Mouse (Mus musculus) adrenal gland, adult (tissue): ENCODE results near the gene Syne1.

ENCODE experiments used
- DNase-seq, 2 experiments: peaks; one replicate each; pipeline ENCODE4 v3.0.0; 2022 to 2023; ENCODE audit warnings: low spot score in 1 of 2; ENCODE audit not compliant: inconsistent age in 2 of 2

The Syne1 gene

GRCm38 (mm10) chr10:5439802-5440350, 111.4 kb downstream of the Syne1 start:
- no peak for DNase-seq

- no peak for DNase-seq
These were observed 113.5 kb downstream of the Syne1 start for GRCm38 (mm10) chr10:5437766-5438165.

GRCm38 (mm10) chr10:5423984-5424383, 127.3 kb downstream of the Syne1 start:
- no peak for DNase-seq

- DNase-seq, result no peak
These were observed 135.6 kb downstream of the Syne1 start for GRCm38 (mm10) chr10:5415730-5416129.

GRCm38 (mm10) chr10:5384131-5384776, 167.0 kb downstream of the Syne1 start:
- DNase-seq, result no peak

GRCm38 (mm10) chr10:5381536-5381935, 169.7 kb downstream of the Syne1 start:
- DNase-seq, result no peak

GRCm38 (mm10) chr10:5378969-5379368, 172.3 kb downstream of the Syne1 start:
- DNase-seq, result no peak

GRCm38 (mm10) chr10:5369599-5369998, 181.7 kb downstream of the Syne1 start:
- no peak for DNase-seq

GRCm38 (mm10) chr10:5368266-5368665, 183.0 kb downstream of the Syne1 start:
- DNase-seq, result no peak

GRCm38 (mm10) chr10:5367465-5368011, 183.7 kb downstream of the Syne1 start:
- no peak for DNase-seq

GRCm38 (mm10) chr10:5360560-5360959, 190.7 kb downstream of the Syne1 start:
- DNase-seq, result no peak

- DNase-seq, result peak in 1 of 2 experiments; percentile 17
These were observed 194.7 kb downstream of the Syne1 start for GRCm38 (mm10) chr10:5356614-5357013.

- DNase-seq, result peak in 1 of 2 experiments; percentile 11
These were observed 197.9 kb downstream of the Syne1 start for GRCm38 (mm10) chr10:5353390-5353789.

- DNase-seq, result peak in 1 of 2 experiments; percentile 91
These were observed 204.4 kb downstream of the Syne1 start for GRCm38 (mm10) chr10:5346911-5347310.

GRCm38 (mm10) chr10:5343211-5343610, 208.1 kb downstream of the Syne1 start:
- no peak for DNase-seq

- DNase-seq, result no peak
These were observed 214.9 kb downstream of the Syne1 start for GRCm38 (mm10) chr10:5336394-5336793.

GRCm38 (mm10) chr10:5332801-5333200, 218.5 kb downstream of the Syne1 start:
- no peak for DNase-seq

GRCm38 (mm10) chr10:5326716-5327115, 224.6 kb downstream of the Syne1 start:
- no peak for DNase-seq

GRCm38 (mm10) chr10:5323741-5324395, 227.4 kb downstream of the Syne1 start:
- DNase-seq, result no peak

GRCm38 (mm10) chr10:5322562-5322961, 228.7 kb downstream of the Syne1 start:
- no peak for DNase-seq

- DNase-seq, result peak; percentile 65 to 91
These were observed 233.7 kb downstream of the Syne1 start for GRCm38 (mm10) chr10:5317602-5318001.

- DNase-seq, result peak; percentile 59 to 85
These were observed 238.8 kb downstream of the Syne1 start for GRCm38 (mm10) chr10:5312437-5312836.
